Mouse (Mus musculus) 3T3-L1 (cell line): ENCODE data around the gene Myrf.

Experiments used
- DNase-seq: peaks from one replicate; pipeline ENCODE4 v3.0.0-alpha.2; 2015; ENCODE audit warnings: low read depth, low spot score

Gene Myrf

DNA sequence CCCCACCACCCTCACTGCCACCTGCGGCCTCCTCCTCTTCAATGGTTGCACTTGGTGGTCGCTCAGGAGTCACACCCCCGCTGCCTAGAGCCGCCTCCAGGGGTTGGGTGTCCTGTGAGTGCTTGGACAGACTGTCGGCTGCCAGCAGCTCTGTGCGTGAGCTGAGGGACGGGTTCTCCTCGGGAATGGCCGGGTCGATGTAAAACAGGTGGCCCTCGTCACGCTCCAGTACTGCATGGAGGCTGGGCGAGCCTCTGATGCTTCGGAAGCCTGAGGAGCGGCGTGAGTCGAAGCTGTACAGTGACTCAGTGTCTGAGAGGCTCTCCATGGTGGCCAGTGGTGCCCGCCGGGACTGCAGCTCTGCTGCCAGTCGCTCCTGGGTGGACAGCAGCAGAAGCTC, 7.6 kb upstream of the Myrf start:
- DNase-seq, result no peak

- no peak for DNase-seq
These were observed 6.6 kb upstream of the Myrf start for GRCm38 (mm10) chr19:10247165-10247564.

GRCm38 (mm10) chr19:10244183-10244582, 3.6 kb upstream of the Myrf start:
- peak; percentile 70 for DNase-seq

DNA sequence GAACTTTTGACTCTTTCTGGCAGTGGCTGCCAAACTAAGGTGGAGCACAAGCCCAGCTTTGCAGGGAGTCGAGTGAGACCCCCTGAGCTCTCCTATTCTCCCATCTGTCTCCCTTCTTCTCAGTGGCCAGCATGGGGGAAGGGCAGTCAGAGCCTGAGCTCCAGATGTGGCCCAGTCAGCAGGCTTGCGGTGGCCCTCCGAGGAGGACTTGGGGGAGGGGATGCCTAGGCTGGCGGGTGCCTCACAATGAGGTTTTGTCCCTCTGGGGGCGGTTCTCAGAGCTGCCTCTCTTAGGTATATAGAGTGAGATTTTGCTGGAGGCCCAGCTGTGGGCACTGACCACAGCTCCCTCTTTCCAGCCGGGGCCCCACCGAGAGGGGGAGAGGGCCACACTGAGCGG, 2.4 kb upstream of the Myrf start:
- no peak for DNase-seq

- no peak for DNase-seq
These were observed 434 bp downstream of the Myrf start for GRCm38 (mm10) chr19:10239975-10240653.

- DNase-seq, result no peak
These were observed 1.1 kb downstream of the Myrf start for GRCm38 (mm10) chr19:10239419-10239818.

- DNase-seq, result no peak
These were observed 2.1 kb downstream of the Myrf start for GRCm38 (mm10) chr19:10238477-10238876.

GRCm38 (mm10) chr19:10235784-10236565, 4.6 kb downstream of the Myrf start:
- peak; percentile 20 for DNase-seq

DNA sequence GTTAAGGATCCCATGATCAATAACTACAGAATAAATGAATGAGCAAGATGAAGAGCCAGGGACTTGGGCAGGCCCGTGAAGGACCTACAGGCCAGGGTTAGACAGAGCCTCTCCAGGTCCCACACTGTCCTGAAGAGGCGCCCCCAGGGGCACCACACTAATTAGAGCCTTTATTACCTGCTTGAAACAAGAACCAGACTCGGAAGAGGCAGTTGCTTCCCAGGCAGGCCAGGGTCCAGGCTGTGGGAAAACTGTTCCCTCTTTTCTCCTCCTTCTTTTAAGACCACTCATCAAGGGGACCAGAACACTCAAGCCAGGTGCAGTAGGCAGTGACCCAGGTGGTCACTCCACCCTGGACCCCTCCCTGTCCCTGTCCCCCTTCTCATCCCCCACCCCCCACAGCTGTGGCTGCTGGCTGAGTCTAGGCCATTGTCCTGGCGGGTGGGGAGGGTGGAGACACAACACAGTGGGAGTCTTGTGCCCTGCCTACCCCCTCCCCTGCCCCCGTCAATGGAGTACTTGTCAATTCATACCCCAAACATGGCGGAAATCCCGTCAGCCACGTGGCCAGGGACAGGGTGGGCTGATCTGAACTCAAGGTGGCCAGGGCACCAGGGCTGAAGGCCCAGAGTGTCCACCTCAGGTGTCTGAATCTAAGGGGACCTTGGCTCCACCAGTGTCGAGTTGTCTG, 8.1 kb downstream of the Myrf start:
- DNase-seq, result no peak

DNA sequence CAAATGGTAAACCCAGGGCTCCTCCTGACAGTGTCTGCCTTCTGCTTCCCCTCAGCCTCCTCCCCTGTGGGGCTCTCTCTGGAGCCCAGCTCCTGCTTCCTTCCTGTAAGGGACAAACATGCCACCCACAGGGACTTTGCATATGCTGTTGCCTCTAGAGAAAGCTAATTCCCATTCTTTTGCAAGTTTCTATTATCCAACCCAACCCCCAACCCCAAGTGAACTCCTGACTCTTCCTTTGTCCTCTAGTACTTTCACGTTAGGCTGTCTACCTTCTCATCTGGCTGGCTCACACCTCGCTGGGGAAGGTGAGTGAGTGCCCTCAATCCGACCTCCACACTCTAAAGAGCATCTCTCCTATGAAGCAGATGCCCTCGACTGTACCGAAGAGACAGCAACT, 8.7 kb downstream of the Myrf start:
- DNase-seq, result no peak

GRCm38 (mm10) chr19:10231016-10231415, 9.5 kb downstream of the Myrf start:
- DNase-seq, result no peak

DNA sequence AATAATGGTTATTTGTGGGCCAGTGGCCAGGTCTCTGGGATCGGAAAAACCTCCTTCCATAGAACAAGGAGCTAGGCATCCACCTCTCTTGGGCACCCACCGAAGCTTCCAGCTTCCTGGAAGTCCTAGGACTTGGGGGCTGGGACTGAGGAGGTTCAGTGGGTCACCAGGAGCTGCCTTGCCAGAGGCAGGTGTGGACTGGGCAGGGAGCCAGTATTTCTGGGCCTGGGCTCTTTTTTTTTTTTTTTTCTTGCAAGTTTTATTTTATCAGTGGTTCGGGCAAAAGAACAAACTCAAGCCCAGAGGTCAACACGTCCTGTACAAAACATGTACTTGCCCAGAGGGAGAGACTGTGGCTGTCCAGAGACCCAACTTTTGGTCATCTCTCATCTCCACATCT, 14.8 kb downstream of the Myrf start:
- DNase-seq, result no peak

DNA sequence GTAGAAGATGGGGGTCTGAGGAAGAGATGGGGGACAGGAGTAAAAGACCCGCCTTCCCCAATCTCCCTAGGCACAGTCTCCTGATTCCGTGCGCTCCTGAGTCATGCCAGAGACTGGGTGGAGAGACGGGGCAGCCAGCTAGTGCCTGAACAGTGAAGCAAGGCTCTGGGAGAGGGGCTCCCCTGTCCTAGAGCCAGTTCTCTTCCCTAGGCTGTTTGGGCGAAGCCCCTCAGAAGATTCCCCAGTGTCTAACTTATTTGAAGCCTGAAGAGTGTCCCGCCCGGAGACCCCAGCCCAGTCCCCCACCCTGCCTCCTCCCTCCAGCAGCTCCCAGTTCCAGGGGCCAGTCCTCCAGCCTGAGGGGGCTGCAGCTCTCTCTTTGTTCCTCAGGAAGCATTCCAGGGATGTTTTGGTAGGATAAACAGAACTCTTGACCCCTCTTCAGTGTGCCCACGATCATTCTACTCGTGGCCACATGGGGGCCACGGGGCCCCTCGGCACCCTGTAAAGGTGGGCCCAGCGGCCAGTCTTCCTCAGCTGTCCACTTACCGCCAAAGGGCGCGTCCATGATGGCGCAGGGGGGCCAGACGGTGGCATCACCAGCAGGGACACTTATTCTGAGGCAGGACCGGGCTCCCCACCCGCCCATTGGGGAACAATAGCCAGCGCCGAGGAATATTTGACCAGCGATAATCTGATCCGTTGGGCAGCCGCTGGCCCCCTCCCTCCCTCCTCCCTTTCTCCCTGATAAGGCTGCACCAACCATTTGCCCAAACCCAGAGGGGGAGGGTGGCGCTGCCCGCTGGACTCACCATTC, 15.7 kb downstream of the Myrf start:
- no peak for DNase-seq

DNA sequence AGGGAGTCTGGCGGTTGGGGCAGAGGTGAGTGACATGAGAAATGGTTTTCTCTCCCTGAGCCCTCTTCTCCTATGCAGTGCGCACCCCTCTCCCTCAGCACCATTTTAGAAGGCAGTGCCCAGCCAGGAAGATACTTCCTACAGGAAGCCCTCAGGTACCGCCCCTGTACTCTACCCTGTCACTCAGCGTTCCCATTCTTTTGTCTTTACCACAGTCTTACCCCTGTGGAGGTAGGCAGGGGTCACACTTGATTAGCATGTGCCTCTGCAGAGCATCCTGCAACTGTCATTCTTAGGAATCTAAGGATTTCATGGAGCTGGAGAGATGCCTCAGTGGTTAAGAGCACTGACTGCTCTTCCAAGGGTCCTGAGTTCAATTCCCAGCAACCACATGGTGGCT, 17.0 kb downstream of the Myrf start:
- DNase-seq, result no peak

DNA sequence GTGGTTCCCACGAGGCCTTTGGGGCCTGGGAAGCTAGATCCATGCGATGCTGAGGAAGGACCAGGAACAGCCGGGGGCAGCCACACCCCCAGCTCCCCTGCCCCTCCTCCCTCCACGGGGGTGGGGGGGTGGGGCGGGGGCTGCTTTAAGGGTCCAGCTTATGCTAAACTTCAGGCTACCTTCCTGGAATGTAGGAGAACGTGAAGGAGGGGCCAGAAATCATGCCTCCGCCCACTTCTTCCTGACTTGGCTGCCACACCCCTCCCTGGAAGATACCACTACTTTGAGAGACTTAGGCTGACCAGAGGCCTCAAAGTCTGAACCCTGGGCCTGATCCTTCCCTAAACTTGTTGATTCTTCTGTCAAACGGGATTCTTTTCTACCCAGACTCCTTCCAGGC, 17.9 kb downstream of the Myrf start:
- peak; percentile 15 for DNase-seq

DNA sequence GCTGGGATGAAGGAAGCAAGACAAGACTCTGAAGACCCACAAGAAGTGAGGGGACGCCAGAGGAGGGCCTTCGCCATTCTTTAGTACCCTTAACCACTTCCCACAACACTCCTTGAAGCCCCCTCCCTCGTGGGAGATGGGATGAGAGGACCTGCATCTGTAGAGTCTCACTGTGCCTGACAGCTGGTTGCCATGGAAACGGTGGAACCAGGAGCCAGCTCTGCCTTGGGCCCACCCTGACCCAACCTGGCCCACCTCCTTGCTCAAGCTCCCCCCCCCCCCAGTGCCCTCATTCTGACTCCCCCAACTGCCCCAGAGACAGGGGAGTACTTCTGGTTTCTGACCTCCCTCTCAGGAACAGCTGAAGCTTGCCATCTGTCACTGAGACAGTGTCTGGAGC, 19.0 kb downstream of the Myrf start:
- no peak for DNase-seq

DNA sequence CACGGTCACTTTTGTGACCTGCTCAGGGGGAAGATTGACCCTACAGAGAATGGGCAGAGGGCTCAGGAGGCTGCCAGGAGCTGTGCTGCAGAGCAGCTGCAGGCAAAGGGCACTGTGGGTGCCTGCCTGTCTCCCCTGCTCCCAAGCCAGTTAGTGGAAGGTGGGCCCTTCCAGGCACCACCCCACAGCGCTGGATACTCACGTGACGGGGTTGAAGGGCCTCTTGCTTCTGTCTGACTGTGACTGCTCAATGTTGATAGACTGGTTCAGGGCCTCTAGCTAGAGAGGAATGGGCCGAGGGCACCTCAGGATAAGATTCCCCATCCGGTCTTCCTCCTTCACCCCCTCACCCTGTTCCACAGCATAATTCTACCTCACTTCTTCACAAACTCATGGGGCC, 21.0 kb downstream of the Myrf start:
- DNase-seq, result no peak

DNA sequence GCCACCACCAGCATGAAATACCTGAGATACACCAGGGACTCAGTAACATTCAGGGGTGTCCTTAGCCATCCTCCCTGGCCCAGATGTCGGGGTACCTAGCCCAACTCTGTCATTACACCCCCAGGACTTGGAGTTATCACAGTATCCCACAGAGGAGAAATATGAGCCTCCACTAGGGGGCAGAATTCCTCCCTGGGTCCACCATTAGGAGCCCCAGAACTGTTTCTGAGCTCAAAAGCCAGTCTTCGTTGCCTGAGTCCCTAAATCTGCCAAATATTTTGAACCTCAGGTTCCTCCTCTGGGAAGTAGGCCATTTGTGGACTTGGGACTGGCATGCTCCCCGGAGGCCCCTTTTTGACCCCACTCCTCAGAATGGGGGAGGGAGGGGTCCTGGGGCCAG, 21.4 kb downstream of the Myrf start:
- DNase-seq, result peak; percentile 72

DNA sequence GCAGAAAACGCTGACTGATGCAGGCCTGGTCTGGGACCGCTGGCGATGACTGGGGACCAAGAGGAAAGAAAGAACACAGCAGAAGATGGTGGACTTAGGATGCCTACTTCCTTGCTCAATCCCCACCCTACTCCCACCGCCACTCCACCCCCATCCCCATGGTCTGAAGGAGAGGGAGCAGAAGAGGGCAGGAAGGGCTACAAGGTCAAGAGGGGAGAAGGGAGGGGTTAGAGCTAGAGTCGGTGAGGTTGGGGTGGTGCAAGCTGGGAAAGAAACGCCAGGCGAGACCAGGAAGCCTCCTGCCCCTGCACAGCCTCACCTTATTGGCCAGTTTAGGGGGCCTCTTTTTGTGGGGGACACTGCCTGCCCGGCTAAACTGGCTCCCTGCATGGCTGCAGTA, 24.4 kb downstream of the Myrf start:
- DNase-seq, result no peak

GRCm38 (mm10) chr19:10213796-10214471, 26.6 kb downstream of the Myrf start:
- DNase-seq, result no peak

GRCm38 (mm10) chr19:10210885-10211284, 29.7 kb downstream of the Myrf start:
- no peak for DNase-seq
